Mouse (Mus musculus): Measurements from ENCODE around the gene Slc36a2. TPM values are rescaled to one million over a fixed set of nuclear protein-coding genes. Genes with fewer than 3 reads are reported as not detected.

Gene Slc36a2
- polyA plus RNA-seq, 1 experiment: 0.75 TPM

GRCm38 (mm10) chr11:55144011-55144410 lies 40.9 kb downstream of the Slc36a2 start:
- Histone ChIP-seq H3K4me3 (ENCODE audit: insufficient read depth, low read length) (no peak overlapping the region), H3K4me1 (ENCODE audit: control insufficient read depth, insufficient read depth, low read length) (no peaks in the 10 kb centered on the region), H3K27ac (ENCODE audit: insufficient read depth, low read length) (no peak overlapping the region)
- TF ChIP-seq POLR2A (IDR thresholded peaks at IDR 0.05; ENCODE audit: extremely low read depth, insufficient read depth, low read length) (no peak), CTCF (IDR thresholded peaks at IDR 0.05; ENCODE audit: extremely low read depth, insufficient read depth, low read length) (no peak)

GRCm38 (mm10) chr11:55141502-55141901 lies 43.4 kb downstream of the Slc36a2 start:
- Histone ChIP-seq H3K27ac (ENCODE audit: insufficient read depth, low read length) (no peak overlapping the region), H3K4me3 (ENCODE audit: insufficient read depth, low read length) (no peak overlapping the region), H3K4me1 (ENCODE audit: control insufficient read depth, insufficient read depth, low read length) (no peaks in the 10 kb centered on the region)
- TF ChIP-seq CTCF (IDR thresholded peaks at IDR 0.05; ENCODE audit: extremely low read depth, insufficient read depth, low read length) (no peak), POLR2A (IDR thresholded peaks at IDR 0.05; ENCODE audit: extremely low read depth, insufficient read depth, low read length) (no peak)

- H3K27ac ChIP-seq (ENCODE audit: insufficient read depth, low read length): no peak overlapping the region
- no peak overlapping the region for H3K4me3 ChIP-seq (ENCODE audit: insufficient read depth, low read length)
- no peaks in the 10 kb centered on the region for H3K4me1 ChIP-seq (ENCODE audit: control insufficient read depth, insufficient read depth, low read length)
- TF ChIP-seq CTCF (IDR thresholded peaks at IDR 0.05; ENCODE audit: extremely low read depth, insufficient read depth, low read length) (no peak), POLR2A (IDR thresholded peaks at IDR 0.05; ENCODE audit: extremely low read depth, insufficient read depth, low read length) (no peak)
Observed at GRCm38 (mm10) chr11:55137646-55138045, 47.2 kb downstream of the Slc36a2 start.

- Histone ChIP-seq H3K4me1 (ENCODE audit: control insufficient read depth, insufficient read depth, low read length) (no peaks in the 10 kb centered on the region), H3K27ac (ENCODE audit: insufficient read depth, low read length) (no peak overlapping the region), H3K4me3 (ENCODE audit: insufficient read depth, low read length) (no peak overlapping the region)
- no peak for TF ChIP-seq POLR2A (IDR thresholded peaks at IDR 0.05; ENCODE audit: extremely low read depth, insufficient read depth, low read length)
- TF ChIP-seq CTCF (IDR thresholded peaks at IDR 0.05; ENCODE audit: extremely low read depth, insufficient read depth, low read length): no peak
Observed at GRCm38 (mm10) chr11:55136770-55137547, 47.9 kb downstream of the Slc36a2 start.

- Histone ChIP-seq H3K4me1 (ENCODE audit: control insufficient read depth, insufficient read depth, low read length) (no peaks in the 10 kb centered on the region), H3K27ac (ENCODE audit: insufficient read depth, low read length) (no peak overlapping the region), H3K4me3 (ENCODE audit: insufficient read depth, low read length) (no peak overlapping the region)
- TF ChIP-seq POLR2A (IDR thresholded peaks at IDR 0.05; ENCODE audit: extremely low read depth, insufficient read depth, low read length) (no peak), CTCF (IDR thresholded peaks at IDR 0.05; ENCODE audit: extremely low read depth, insufficient read depth, low read length) (no peak)
Observed at GRCm38 (mm10) chr11:55134871-55135270, 50.0 kb downstream of the Slc36a2 start.

- Histone ChIP-seq H3K4me1 (ENCODE audit: control insufficient read depth, insufficient read depth, low read length) (no peaks in the 10 kb centered on the region), H3K4me3 (ENCODE audit: insufficient read depth, low read length) (no peak overlapping the region), H3K27ac (ENCODE audit: insufficient read depth, low read length) (no peak overlapping the region)
- TF ChIP-seq POLR2A (IDR thresholded peaks at IDR 0.05; ENCODE audit: extremely low read depth, insufficient read depth, low read length): no peak
- TF ChIP-seq CTCF (IDR thresholded peaks at IDR 0.05; ENCODE audit: extremely low read depth, insufficient read depth, low read length): no peak
Observed at GRCm38 (mm10) chr11:55134407-55134806, 50.5 kb downstream of the Slc36a2 start.

DNA sequence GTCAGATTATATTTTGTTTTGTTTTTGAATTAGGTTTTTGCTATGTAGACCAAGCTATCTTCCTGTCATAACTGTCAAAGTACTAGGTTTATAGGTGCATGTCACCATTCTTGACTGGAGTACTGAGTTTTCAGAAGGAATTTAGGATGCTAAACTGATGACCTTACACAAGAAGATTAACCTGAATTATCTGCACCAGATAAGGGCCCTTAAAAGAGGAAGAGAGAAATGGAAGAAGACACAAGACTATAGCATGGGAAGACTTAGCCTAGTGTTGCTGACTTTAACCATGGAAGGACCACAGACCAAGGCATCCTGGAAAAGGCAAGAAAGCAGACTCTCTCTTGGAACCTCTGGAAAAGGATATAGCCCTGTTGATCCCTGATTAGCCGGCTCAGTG lies 51.7 kb downstream of the Slc36a2 start:
- no peak overlapping the region for H3K4me3 ChIP-seq (ENCODE audit: insufficient read depth, low read length)
- no peak for TF ChIP-seq CTCF (IDR thresholded peaks at IDR 0.05; ENCODE audit: extremely low read depth, insufficient read depth, low read length)
- TF ChIP-seq POLR2A (IDR thresholded peaks at IDR 0.05; ENCODE audit: extremely low read depth, insufficient read depth, low read length): no peak
- H3K4me1 ChIP-seq (ENCODE audit: control insufficient read depth, insufficient read depth, low read length): peaks cover 2% of the 10 kb centered on the region; the same call in 1 of the 2 replicates
- H3K27ac ChIP-seq (ENCODE audit: insufficient read depth, low read length): no peak overlapping the region

GRCm38 (mm10) chr11:55131946-55132345 lies 52.9 kb downstream of the Slc36a2 start:
- Histone ChIP-seq H3K4me3 (ENCODE audit: insufficient read depth, low read length) (no peak overlapping the region), H3K27ac (ENCODE audit: insufficient read depth, low read length) (no peak overlapping the region), H3K4me1 (ENCODE audit: control insufficient read depth, insufficient read depth, low read length) (peaks cover 4% of the 10 kb centered on the region)
- no peak for TF ChIP-seq CTCF (IDR thresholded peaks at IDR 0.05; ENCODE audit: extremely low read depth, insufficient read depth, low read length)
- TF ChIP-seq POLR2A (IDR thresholded peaks at IDR 0.05; ENCODE audit: extremely low read depth, insufficient read depth, low read length): no peak

GRCm38 (mm10) chr11:55131077-55131742 lies 53.7 kb downstream of the Slc36a2 start:
- no peak overlapping the region for H3K4me3 ChIP-seq (ENCODE audit: insufficient read depth, low read length)
- H3K4me1 ChIP-seq (ENCODE audit: control insufficient read depth, insufficient read depth, low read length): peaks cover 4% of the 10 kb centered on the region
- no peak for TF ChIP-seq POLR2A (IDR thresholded peaks at IDR 0.05; ENCODE audit: extremely low read depth, insufficient read depth, low read length)
- no peak for TF ChIP-seq CTCF (IDR thresholded peaks at IDR 0.05; ENCODE audit: extremely low read depth, insufficient read depth, low read length)
- no peak overlapping the region for H3K27ac ChIP-seq (ENCODE audit: insufficient read depth, low read length)

DNA sequence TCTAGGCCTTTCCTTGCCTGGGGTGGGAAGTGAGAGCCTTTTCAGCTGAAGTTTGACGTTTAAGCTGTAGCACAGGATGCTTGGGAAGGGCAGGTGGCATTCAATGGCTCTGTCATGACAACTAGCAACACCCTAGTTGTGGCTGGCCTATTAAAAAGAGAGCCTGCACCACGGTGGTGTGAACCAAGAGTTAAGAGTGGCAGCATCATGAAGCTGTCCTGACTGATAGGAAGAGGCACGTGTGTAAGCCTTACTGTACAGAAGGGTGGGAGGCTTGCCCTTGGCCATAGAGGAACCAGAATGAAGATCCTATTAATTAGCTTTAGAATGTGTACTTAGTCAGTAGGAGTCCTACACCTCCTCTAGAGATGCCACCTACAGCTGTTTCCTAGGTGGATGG lies 56.5 kb downstream of the Slc36a2 start:
- TF ChIP-seq POLR2A (IDR thresholded peaks at IDR 0.05; ENCODE audit: extremely low read depth, insufficient read depth, low read length): no peak
- no peak for TF ChIP-seq CTCF (IDR thresholded peaks at IDR 0.05; ENCODE audit: extremely low read depth, insufficient read depth, low read length)
- H3K4me1 ChIP-seq (ENCODE audit: control insufficient read depth, insufficient read depth, low read length): peaks cover 4% of the 10 kb centered on the region
- H3K4me3 ChIP-seq (ENCODE audit: insufficient read depth, low read length): no peak overlapping the region
- no peak overlapping the region for H3K27ac ChIP-seq (ENCODE audit: insufficient read depth, low read length)
